Mouse (Mus musculus) frontal cortex, postnatal 25 days (tissue): ENCODE data around the gene Zbtb12.
"Not testable (repeated sequence)": the region's sequence is repeated elsewhere in the genome, so short reads cannot be mapped to it uniquely, and the experiment has no call there.

Source experiments
- DNase-seq, 2 experiments: peaks; one replicate each; pipeline ENCODE4 v3.0.0; 2022; ENCODE audit warnings: low spot score in 2 of 2

Gene Zbtb12

GRCm38 (mm10) chr17:34901948-34902347 is 22.7 kb downstream of the Zbtb12 start:
- not testable (repeated sequence) for DNase-seq

GRCm38 (mm10) chr17:34902895-34903294 is 23.6 kb downstream of the Zbtb12 start:
- no peak for DNase-seq

- DNase-seq: no peak
Measured at GRCm38 (mm10) chr17:34910982-34911381, 31.7 kb downstream of the Zbtb12 start.

- DNase-seq: peak; percentile 36 to 60
Measured at GRCm38 (mm10) chr17:34911945-34912351, 32.7 kb downstream of the Zbtb12 start.

- no peak for DNase-seq
Measured at GRCm38 (mm10) chr17:34913930-34914665, 34.8 kb downstream of the Zbtb12 start, which contains the start of gene Slc44a4. Slc44a4 (plus strand) TSS chr17:34914466.

DNA sequence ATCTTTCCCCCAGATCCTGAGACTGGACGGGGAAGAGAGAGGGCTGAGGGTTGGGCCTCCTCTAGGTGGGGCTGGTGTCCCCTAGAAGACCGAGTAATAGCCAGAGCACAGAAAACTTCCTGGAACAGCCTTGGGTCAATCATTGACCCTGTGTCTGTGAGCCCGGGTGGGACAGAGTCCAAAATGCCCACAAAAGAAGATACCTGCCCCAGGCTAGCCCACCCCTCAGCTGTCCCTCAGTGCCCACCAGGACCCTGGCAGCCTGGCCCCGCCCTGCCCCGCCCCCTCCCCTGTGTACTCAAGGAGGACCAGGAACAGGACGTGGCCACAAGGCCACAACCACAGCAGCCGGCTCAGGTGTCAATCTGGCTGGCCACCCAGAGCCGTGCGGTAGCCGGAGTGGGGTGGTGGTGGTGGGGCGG is 36.1 kb downstream of the Zbtb12 start:
- no peak for DNase-seq

GRCm38 (mm10) chr17:34916316-34916715 is 37.0 kb downstream of the Zbtb12 start:
- no peak for DNase-seq

DNA sequence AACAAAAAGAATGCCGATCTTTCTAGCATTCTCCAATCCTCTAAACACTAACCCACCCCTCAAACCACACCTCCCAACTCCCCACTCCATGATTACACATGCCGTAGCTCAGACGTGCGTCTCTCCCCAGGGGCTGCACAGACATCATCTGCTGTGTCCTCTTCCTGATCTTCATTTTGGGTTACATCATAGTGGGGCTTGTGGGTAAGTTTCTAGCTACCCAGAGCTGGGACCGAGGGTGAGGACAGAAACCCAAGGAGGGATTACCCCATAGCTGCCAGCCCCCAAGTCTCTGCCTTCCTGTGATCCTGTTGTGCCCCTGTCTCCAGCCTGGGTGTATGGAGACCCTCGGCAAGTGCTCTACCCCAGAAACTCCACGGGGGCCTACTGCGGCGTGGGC is 37.9 kb downstream of the Zbtb12 start:
- no peak for DNase-seq

DNA sequence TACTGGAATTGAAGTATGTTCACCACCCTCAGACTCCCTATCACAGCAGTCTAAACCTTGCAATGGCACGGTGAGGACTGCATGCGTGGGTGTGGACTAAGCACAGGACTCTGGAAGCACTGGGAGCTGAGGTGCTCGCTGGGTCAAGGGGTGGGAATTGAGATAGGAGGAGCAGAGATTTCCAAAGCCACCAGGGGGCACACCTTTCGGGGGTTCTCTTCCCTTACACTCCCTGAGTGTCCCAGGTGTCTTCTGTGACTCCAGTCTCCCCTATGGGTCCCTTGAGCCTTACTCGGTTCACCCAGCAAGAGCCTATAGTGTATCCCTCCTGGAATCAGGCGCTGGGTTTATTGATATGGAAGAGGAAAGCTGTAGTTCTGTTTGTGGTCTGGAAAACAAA is 43.7 kb downstream of the Zbtb12 start:
- DNase-seq: no peak

- DNase-seq: no peak
Measured at GRCm38 (mm10) chr17:34924258-34924657, 45.0 kb downstream of the Zbtb12 start.

GRCm38 (mm10) chr17:34927306-34928019 is 48.2 kb downstream of the Zbtb12 start:
- DNase-seq: no peak

DNA sequence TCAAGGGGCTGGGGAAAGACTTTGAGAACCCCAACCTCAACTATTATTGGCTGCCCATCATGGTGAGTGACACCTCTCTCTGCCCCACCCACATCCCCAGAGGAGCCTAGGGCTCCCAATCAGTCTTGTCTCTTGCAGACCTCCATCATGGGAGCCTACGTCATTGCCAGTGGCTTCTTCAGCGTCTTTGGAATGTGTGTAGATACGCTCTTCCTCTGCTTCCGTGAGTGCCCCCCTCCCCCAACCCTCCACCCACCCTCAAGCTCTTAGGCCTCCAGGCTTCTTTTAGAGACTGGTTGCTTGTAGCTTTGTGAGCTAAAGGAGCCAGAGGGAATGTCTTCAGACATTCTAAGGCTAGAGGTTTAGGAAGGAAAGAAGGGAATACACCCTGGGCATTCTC is 49.6 kb downstream of the Zbtb12 start:
- no peak for DNase-seq

GRCm38 (mm10) chr17:34931061-34931734 is 51.9 kb downstream of the Zbtb12 start, which contains the start of gene Neu1:
Neu1 (plus strand) TSS chr17:34931253.
- DNase-seq: peak; percentile 93 to 97

DNA sequence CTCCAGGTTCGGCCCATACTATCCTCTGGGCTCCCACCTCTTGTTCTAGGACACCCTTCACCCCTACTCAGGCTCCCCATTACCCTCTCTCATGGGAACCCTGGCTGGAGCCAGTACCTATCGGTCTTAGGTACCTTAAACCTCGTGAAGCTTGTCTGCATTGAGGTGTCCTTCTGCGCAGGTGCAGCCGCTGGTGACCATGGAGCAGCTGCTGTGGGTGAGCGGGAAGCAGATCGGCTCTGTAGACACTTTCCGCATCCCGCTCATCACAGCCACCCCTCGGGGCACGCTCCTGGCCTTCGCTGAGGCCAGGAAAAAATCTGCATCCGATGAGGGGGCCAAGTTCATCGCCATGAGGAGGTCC is 52.4 kb downstream of the Zbtb12 start:
- peak in 1 of 2 experiments; percentile 31 for DNase-seq

GRCm38 (mm10) chr17:34932287-34932686 is 53.0 kb downstream of the Zbtb12 start:
- no peak for DNase-seq

DNA sequence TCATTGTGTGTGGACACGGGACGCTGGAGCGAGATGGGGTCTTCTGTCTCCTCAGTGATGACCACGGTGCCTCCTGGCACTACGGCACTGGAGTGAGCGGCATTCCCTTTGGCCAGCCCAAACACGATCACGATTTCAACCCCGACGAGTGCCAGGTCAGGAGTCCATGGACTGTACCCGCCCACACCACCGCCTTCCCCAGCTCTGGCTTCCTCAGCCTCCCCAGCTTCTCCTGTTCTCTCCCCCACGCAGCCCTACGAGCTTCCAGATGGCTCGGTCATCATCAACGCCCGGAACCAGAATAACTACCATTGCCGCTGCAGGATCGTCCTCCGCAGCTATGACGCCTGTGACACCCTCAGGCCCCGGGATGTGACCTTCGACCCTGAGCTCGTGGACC is 54.7 kb downstream of the Zbtb12 start:
- no peak for DNase-seq

GRCm38 (mm10) chr17:34934830-34935229 is 55.5 kb downstream of the Zbtb12 start:
- DNase-seq: no peak

DNA sequence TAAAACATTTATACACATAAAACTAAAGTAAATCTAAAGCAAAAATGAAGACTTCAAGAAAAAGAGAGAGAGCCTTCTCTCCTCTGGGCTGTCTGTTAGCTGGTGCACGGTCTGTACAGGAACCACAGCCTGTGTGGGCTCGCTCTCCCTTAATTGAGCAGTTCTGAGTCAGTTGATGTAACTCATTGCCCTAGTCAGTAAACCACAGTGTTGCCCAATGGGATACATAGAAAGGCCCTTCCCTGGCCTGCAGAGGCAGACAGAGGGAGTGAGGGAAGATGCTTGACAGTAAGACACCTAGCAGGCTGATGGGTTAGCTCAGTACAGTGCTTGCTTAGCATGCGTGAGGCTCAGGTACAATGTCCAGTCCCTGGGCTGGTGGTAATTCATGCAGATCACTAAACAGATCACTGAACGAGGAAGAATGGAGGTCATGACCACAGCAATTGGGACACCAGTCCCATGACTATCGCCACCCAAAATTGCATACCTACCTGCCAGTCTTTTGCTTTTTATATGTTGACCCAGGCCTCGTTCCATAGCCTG is 58.8 kb downstream of the Zbtb12 start:
- DNase-seq: no peak

DNA sequence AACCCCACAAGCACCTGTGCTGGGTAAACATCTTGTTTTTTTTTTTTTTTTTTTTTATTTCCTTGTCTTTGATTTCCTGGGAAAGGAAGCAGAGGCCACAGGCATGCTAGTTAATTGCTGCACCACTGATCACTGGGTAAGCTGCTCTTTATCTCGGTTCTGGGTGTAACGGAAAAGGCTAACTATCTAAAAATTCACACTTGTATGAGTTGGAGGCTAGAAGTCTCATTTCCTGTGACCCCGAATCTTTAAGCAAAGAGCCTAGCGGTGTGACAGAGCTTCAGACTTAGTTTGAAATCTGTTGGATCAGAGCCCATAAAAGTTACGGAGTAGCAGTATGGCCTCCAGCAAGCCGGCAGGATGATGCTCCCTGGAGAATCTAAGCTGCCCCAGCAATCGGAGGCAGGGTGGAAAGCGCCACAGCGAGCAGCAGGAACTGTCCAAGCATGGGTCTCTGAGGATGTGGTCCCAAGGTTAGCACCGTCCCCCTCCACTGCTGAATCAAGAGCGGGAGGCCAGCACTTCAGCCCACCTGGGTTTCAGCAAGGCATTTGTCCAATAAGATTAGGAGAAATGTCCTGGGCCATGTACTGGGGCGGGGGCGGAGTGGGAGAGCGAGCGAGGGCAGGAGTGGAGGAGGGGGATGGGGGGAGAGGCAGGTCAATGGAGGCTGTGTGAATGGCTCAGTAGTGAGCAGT is 62.2 kb downstream of the Zbtb12 start:
- no peak for DNase-seq

DNA sequence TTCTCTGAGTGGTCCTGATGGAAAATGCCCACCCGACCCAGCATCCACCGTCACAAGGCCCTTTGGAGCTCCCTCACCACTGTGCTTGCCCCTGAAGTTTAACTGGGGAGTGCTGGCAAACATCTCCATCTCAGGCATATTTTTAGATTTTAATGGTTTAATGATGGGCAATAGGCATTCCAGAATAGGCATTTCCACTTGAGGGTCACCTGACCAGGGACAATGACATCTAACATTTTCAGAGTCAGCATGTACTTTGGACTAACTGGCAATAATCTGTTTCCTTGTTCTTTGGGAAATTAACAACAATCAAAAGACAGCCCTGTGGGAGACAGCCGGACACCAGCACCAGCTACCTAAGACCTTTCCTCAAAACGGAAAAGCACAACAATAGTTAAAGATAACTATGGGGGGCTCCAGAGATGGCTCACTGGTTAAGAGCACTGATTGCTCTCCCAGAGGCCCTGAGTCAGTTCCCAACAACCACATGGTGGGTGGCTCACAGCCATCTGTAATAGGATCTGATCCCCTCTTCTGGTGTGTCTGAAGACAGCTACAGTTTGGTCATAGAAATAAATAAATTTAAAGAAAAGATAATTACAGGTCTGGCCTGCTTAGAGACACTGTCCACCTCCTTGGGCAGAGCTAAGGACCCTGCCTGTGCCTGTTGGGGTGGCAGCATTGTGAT is 64.0 kb downstream of the Zbtb12 start:
- no peak for DNase-seq

GRCm38 (mm10) chr17:34944362-34944761 is 65.1 kb downstream of the Zbtb12 start:
- no peak for DNase-seq
